Mouse (Mus musculus): ENCODE data around the gene Mob2. TPM values are rescaled to one million over a fixed set of nuclear protein-coding genes. Genes with fewer than 3 reads are reported as not detected.
A peak's percentile ranks its signal among the peaks of the same experiment; 100 is the strongest.

The Mob2 gene
- polyA plus RNA-seq, 1 experiment from 2014 or later, result 61.5 TPM

GRCm38 (mm10) chr7:142060185-142060930, 507 bp downstream of the Mob2 start:
- Histone ChIP-seq H3K4me1 (replicated peaks; ENCODE audit: control insufficient read depth, insufficient read depth) (peaks cover 16% of the 10 kb centered on the region), H3K9ac (ENCODE audit: low read length) (peak overlapping the region; percentile 97), H3K9me3 (ENCODE audit: control insufficient read depth, low read length) (no peaks in the 10 kb centered on the region), H3K36me3 (ENCODE audit: control insufficient read depth, insufficient read depth, low read length) (0 out of 2 replicates have a peak, but pooled peaks cover under 1% of the 10 kb centered on the region), H3K4me2 (replicated peaks; ENCODE audit: low read depth) (peak overlapping the region; percentile 85), H3K27me3 (ENCODE audit: control insufficient read depth, insufficient read depth, low read length) (no peaks in the 10 kb centered on the region), H3K4me3 (ENCODE audit: low read depth, low read length) (peak overlapping the region; percentile 95), H3K27ac (replicated peaks) (peak overlapping the region; percentile 96)
- ATAC-seq (ENCODE audit: low FRiP score, low TSS enrichment) (peak; percentile 22), DNase-seq (ENCODE audit: low spot score) (no peak)
- WGBS, result 2% methylated on average over 48 of the region's 66 CpGs
- TF ChIP-seq CTCF (IDR thresholded peaks at IDR 0.05; ENCODE audit: low read depth), result no peak
- no peak for TF ChIP-seq EP300 (optimal IDR thresholded peaks at IDR 0.05)

- no peaks in the 10 kb centered on the region for H3K9me3 ChIP-seq (ENCODE audit: control insufficient read depth, low read length)
- H3K27me3 ChIP-seq (ENCODE audit: control insufficient read depth, insufficient read depth, low read length), result no peaks in the 10 kb centered on the region
- 43% methylated on average over 2 of the region's 2 CpGs for WGBS
- TF ChIP-seq EP300 (optimal IDR thresholded peaks at IDR 0.05) (no peak), CTCF (IDR thresholded peaks at IDR 0.05; ENCODE audit: low read depth) (no peak)
- ATAC-seq (ENCODE audit: low FRiP score, low TSS enrichment), result no peak
- H3K9ac ChIP-seq (ENCODE audit: low read length), result no peak overlapping the region
- peak overlapping the region; percentile 85; the same call in 1 of the 2 replicates for H3K4me2 ChIP-seq (replicated peaks; ENCODE audit: low read depth)
- 0 out of 2 replicates have a peak, but pooled peaks cover 4% of the 10 kb centered on the region for H3K36me3 ChIP-seq (ENCODE audit: control insufficient read depth, insufficient read depth, low read length)
- DNase-seq (ENCODE audit: low spot score), result no peak
- H3K4me3 ChIP-seq (ENCODE audit: low read depth, low read length), result no peak overlapping the region
- H3K4me1 ChIP-seq (replicated peaks; ENCODE audit: control insufficient read depth, insufficient read depth), result peaks cover 16% of the 10 kb centered on the region
- H3K27ac ChIP-seq (replicated peaks), result no peak overlapping the region
These were observed 1.8 kb downstream of the Mob2 start for GRCm38 (mm10) chr7:142059024-142059423.

- H3K9ac ChIP-seq (ENCODE audit: low read length), result no peak overlapping the region
- H3K27me3 ChIP-seq (ENCODE audit: control insufficient read depth, insufficient read depth, low read length), result no peaks in the 10 kb centered on the region
- H3K36me3 ChIP-seq (ENCODE audit: control insufficient read depth, insufficient read depth, low read length), result 0 out of 2 replicates have a peak, but pooled peaks cover 4% of the 10 kb centered on the region
- peaks cover 16% of the 10 kb centered on the region for H3K4me1 ChIP-seq (replicated peaks; ENCODE audit: control insufficient read depth, insufficient read depth)
- H3K9me3 ChIP-seq (ENCODE audit: control insufficient read depth, low read length), result no peaks in the 10 kb centered on the region
- H3K4me3 ChIP-seq (ENCODE audit: low read depth, low read length), result no peak overlapping the region
- TF ChIP-seq CTCF (IDR thresholded peaks at IDR 0.05; ENCODE audit: low read depth) (no peak), EP300 (optimal IDR thresholded peaks at IDR 0.05) (no peak)
- DNase-seq (ENCODE audit: low spot score), result no peak
- no peak for ATAC-seq (ENCODE audit: low FRiP score, low TSS enrichment)
- 85% methylated on average over 1 of the region's 1 CpGs for WGBS
- peak overlapping the region; percentile 74 for H3K27ac ChIP-seq (replicated peaks)
- H3K4me2 ChIP-seq (replicated peaks; ENCODE audit: low read depth), result no peak overlapping the region
These were observed 3.7 kb downstream of the Mob2 start for GRCm38 (mm10) chr7:142057121-142057520.

DNA sequence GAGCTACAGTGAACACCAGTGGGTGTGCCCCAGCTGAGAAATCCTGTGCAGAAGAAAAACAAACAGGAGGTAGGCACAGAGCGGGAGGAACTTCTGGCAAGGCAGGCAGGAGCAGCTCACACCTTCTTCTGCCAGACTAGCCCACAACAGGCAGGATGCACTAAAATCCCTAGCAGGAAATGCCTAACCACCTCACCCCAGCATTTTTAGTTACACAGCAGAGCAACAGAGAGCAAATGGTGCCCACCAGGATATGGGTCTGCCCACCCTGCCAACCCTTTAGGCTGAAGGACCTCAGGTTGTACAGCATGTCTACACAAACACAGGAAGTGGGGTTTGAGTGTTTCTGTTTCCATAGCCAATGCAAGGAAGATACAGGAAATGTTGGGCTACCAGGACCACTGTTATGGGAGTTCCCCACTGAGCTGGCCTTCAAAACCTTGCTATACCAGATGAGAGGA, 4.2 kb downstream of the Mob2 start:
- ATAC-seq (ENCODE audit: low FRiP score, low TSS enrichment) (peak; percentile 78), DNase-seq (ENCODE audit: low spot score) (peak; percentile 76)
- Histone ChIP-seq H3K9ac (ENCODE audit: low read length) (no peak overlapping the region), H3K4me3 (ENCODE audit: low read depth, low read length) (no peak overlapping the region), H3K27ac (replicated peaks) (peak overlapping the region; percentile 74), H3K9me3 (ENCODE audit: control insufficient read depth, low read length) (no peaks in the 10 kb centered on the region), H3K4me1 (replicated peaks; ENCODE audit: control insufficient read depth, insufficient read depth) (peaks cover 16% of the 10 kb centered on the region), H3K36me3 (ENCODE audit: control insufficient read depth, insufficient read depth, low read length) (0 out of 2 replicates have a peak, but pooled peaks cover 4% of the 10 kb centered on the region), H3K27me3 (ENCODE audit: control insufficient read depth, insufficient read depth, low read length) (no peaks in the 10 kb centered on the region), H3K4me2 (replicated peaks; ENCODE audit: low read depth) (no peak overlapping the region)
- 57% methylated on average over 1 of the region's 1 CpGs for WGBS
- no peak for TF ChIP-seq EP300 (optimal IDR thresholded peaks at IDR 0.05)
- TF ChIP-seq CTCF (IDR thresholded peaks at IDR 0.05; ENCODE audit: low read depth), result no peak

DNA sequence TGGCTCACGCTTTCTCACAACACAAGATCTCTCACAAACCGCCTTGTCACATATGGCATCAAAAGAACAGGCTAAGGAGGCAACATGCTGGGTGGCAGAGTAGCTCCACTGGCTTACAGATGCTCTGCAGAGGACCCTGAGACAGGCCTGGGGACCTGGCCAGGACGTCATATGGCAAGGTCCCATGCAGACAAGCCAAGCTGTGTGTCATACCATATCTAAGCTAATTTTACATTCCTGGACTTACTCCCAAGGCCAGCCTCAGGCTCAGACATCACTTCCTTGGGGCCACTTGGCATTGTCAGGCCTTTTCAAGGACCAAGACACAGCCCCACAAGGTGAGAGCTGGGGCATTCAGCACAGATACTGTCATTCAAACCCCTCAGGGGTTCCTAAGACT, 5.4 kb downstream of the Mob2 start:
- Histone ChIP-seq H3K4me3 (ENCODE audit: low read depth, low read length) (no peak overlapping the region), H3K4me1 (replicated peaks; ENCODE audit: control insufficient read depth, insufficient read depth) (peaks cover 13% of the 10 kb centered on the region), H3K9ac (ENCODE audit: low read length) (no peak overlapping the region), H3K36me3 (ENCODE audit: control insufficient read depth, insufficient read depth, low read length) (0 out of 2 replicates have a peak, but pooled peaks cover 4% of the 10 kb centered on the region), H3K27ac (replicated peaks) (no peak overlapping the region), H3K9me3 (ENCODE audit: control insufficient read depth, low read length) (no peaks in the 10 kb centered on the region), H3K27me3 (ENCODE audit: control insufficient read depth, insufficient read depth, low read length) (no peaks in the 10 kb centered on the region), H3K4me2 (replicated peaks; ENCODE audit: low read depth) (no peak overlapping the region)
- DNase-seq (ENCODE audit: low spot score), result no peak
- WGBS, result 82% methylated on average over 3 of the region's 3 CpGs
- TF ChIP-seq EP300 (optimal IDR thresholded peaks at IDR 0.05) (no peak), CTCF (IDR thresholded peaks at IDR 0.05; ENCODE audit: low read depth) (no peak)
- no peak for ATAC-seq (ENCODE audit: low FRiP score, low TSS enrichment)

- Histone ChIP-seq H3K9me3 (ENCODE audit: control insufficient read depth, low read length) (no peaks in the 10 kb centered on the region), H3K4me3 (ENCODE audit: low read depth, low read length) (no peak overlapping the region), H3K9ac (ENCODE audit: low read length) (no peak overlapping the region), H3K27me3 (ENCODE audit: control insufficient read depth, insufficient read depth, low read length) (no peaks in the 10 kb centered on the region), H3K4me1 (replicated peaks; ENCODE audit: control insufficient read depth, insufficient read depth) (no peaks in the 10 kb centered on the region), H3K27ac (replicated peaks) (no peak overlapping the region), H3K4me2 (replicated peaks; ENCODE audit: low read depth) (no peak overlapping the region), H3K36me3 (ENCODE audit: control insufficient read depth, insufficient read depth, low read length) (0 out of 2 replicates have a peak, but pooled peaks cover 4% of the 10 kb centered on the region)
- ATAC-seq (ENCODE audit: low FRiP score, low TSS enrichment), result no peak
- no peak for DNase-seq (ENCODE audit: low spot score)
- no peak for TF ChIP-seq EP300 (optimal IDR thresholded peaks at IDR 0.05)
- no peak for TF ChIP-seq CTCF (IDR thresholded peaks at IDR 0.05; ENCODE audit: low read depth)
These were observed 10.3 kb downstream of the Mob2 start for GRCm38 (mm10) chr7:142050536-142050935.
